Mouse (Mus musculus): ENCODE results near the gene Camk1.

GRCm38 (mm10) chr6:113307481-113308121 lies 36.2 kb downstream of the Camk1 start:
- TF ChIP-seq CTCF (IDR thresholded peaks at IDR 0.05) (no peak), EP300 (IDR thresholded peaks at IDR 0.05) (no peak)
